Mouse (Mus musculus) midbrain, embryonic 14.5 days (tissue): ENCODE measurements around the gene Zfp740. TPM values are rescaled to one million over a fixed set of nuclear protein-coding genes. Genes with fewer than 3 reads are reported as not detected.

Experiments used
- ATAC-seq: fragments of 200-750 bp; cut with Nextera tagmentation; 2 replicates; pipeline ENCODE4 v1.8.0; 2017; ENCODE audit warnings: moderate number of reproducible peaks, moderate library complexity; ENCODE audit not compliant: low FRiP score, low TSS enrichment
- DNase-seq: peaks from one replicate; pipeline ENCODE4 v3.0.0-alpha.2; 2015
- H3K27ac ChIP-seq: fragments of 300-500 bp; sonication (generic); replicated peaks from 2 replicates; pipeline ENCODE4 v1.5.1; 2014; ENCODE audit warnings: mild to moderate bottlenecking, low read depth, low read length, moderate library complexity
- H3K27me3 ChIP-seq: fragments of 300-500 bp; sonication (generic); 2 replicates; pipeline ENCODE4 v1.6.1; 2014; ENCODE audit warnings: low read length, control low read depth, mixed read lengths; ENCODE audit not compliant: control insufficient read depth, insufficient read depth
- H3K36me3 ChIP-seq: fragments of 300-500 bp; sonication (generic); 2 replicates; pipeline ENCODE4 v1.6.1; 2014; ENCODE audit warnings: low read length, control low read depth; ENCODE audit not compliant: control insufficient read depth, insufficient read depth
- H3K4me1 ChIP-seq: fragments of 300-500 bp; sonication (generic); 2 replicates; pipeline ENCODE4 v1.6.1; 2014; ENCODE audit warnings: mild to moderate bottlenecking, antibody characterized with exemption, low read length, control low read depth; ENCODE audit not compliant: control insufficient read depth, insufficient read depth
- H3K4me2 ChIP-seq: fragments of 300-500 bp; sonication (generic); 2 replicates; pipeline ENCODE4 v1.6.1; 2014; ENCODE audit warnings: mild to moderate bottlenecking, low read length, moderate library complexity
- H3K4me3 ChIP-seq: fragments of 300-500 bp; sonication (generic); replicated peaks from 2 replicates; pipeline ENCODE4 v1.5.1; 2014; ENCODE audit warnings: low read depth, low read length
- H3K9ac ChIP-seq: fragments of 300-500 bp; sonication (generic); replicated peaks from 2 replicates; pipeline ENCODE4 v1.6.1; 2014; ENCODE audit warnings: mild to moderate bottlenecking, low read length, moderate library complexity
- H3K9me3 ChIP-seq: fragments of 300-500 bp; sonication (generic); 2 replicates; pipeline ENCODE4 v1.6.1; 2016; ENCODE audit warnings: low read length, control low read depth, mixed read lengths; ENCODE audit not compliant: control insufficient read depth
- WGBS: fragments of 180-500 bp; shearing (Covaris S2); extraction: QIAGEN DNeasy Blood & Tissue Kit; methylation state at CpG from one replicate; pipeline ENCODE4 v1.1.7; 2014; 5-methylcytosine and 5-hydroxymethylcytosine counted together
- polyA plus RNA-seq: library from polyadenylated mRNA; unstranded; fragments of >200 nt; fragmentation: Nextera tagmentation; extraction: Ambion mirVana; gene quantifications from 2 replicates; pipeline ENCODE4 v1.2.1, GENCODE M21; 2014

The Zfp740 gene
- polyA plus RNA-seq, 1 experiment from 2014 or later, result 57.7 TPM

DNA sequence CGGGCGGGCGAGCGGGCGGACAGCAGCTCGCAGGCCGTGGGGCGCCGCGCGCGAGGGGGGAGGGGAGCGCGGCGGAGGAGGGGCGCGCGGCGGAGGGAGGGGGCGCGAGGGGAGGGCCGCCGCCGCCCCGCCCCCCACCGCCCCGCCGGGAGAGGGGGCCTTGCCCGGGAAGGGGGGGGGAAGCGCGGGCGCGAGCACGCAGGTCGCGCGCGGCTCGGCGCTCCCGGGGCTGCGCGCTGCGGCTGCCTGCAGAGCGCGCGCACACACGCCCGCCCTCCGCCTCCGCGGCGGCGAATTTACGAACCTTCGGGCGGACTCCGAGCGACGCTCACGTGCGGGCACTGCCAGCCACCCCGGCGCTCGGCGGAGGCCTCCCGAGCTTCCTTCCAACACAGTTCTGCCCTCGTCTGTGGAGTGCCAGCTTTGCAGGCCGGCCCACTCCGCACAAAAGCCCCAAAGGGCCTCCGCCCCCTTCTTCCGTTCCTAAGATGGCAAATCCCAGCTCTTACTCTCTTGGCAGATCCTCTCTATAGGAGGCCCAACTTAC is 859 bp downstream of the Zfp740 start:
- H3K9ac ChIP-seq, result peak overlapping the region; percentile 87
- no peaks in the 10 kb centered on the region for H3K9me3 ChIP-seq
- H3K4me3 ChIP-seq, result peak overlapping the region; percentile 72
- WGBS, result under 1% methylated on average over 52 of the region's 72 CpGs
- H3K27ac ChIP-seq, result peak overlapping the region; percentile 99
- DNase-seq, result peak; percentile 87
- no peaks in the 10 kb centered on the region for H3K27me3 ChIP-seq
- H3K4me1 ChIP-seq, result peaks cover 26% of the 10 kb centered on the region
- H3K4me2 ChIP-seq, result peak overlapping the region; percentile 78
- ATAC-seq, result peak; percentile 38
- H3K36me3 ChIP-seq, result peaks cover 33% of the 10 kb centered on the region

DNA sequence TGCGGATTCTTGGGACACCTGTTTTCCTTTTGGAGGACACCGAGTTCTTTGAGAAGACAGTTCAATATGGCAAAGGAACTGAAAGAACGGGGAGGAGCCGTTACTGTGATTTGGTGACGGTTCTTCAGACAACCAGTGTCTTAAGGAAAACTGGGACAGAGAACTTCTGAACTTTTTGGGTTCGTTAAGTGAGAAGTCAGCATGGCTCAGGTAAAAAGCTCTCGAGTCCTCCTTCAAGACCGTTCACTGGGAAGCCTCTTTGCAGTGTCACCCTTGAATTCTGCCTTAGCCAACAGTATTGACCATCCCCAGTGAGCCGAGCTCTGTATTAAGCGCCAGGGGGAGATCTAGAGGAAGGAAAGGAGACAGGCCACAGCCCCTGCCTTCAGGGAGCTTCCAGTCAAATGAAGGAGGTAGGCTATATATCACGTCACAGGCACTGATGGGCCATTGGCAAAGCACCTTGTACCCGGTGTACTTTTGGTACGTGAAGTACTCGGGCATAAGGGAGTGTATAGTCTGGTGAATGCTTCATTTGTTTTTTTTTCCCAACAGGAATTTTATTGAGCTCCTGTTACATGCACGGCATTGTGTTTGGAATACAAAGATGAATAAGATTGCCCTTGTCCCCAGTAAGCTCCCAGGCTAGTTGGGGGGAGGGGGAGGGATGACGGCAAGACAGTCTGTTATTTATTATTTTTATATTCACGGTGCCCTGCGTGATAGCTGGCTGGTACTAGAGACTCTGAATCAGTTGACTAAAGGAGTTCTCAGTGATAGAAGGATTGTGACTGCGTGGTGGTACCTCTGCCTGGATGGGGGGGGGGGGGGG is 1.8 kb downstream of the Zfp740 start, which contains the start of gene Csad:
Gene Csad, minus strand, starts transcription at position 51 of the 832 bp plus-strand sequence.
- no peak for ATAC-seq
- Histone ChIP-seq H3K27me3 (no peaks in the 10 kb centered on the region), H3K27ac (peak within 1 kb of the TSS; percentile 99), H3K9ac (peak within 1 kb of the TSS; percentile 87), H3K9me3 (no peaks in the 10 kb centered on the region), H3K36me3 (peaks cover 41% of the 10 kb centered on the region), H3K4me2 (peak within 1 kb of the TSS; percentile 78), H3K4me1 (peaks cover 26% of the 10 kb centered on the region), H3K4me3 (peak within 1 kb of the TSS; percentile 72)
- DNase-seq, result no peak
- WGBS, result 64% methylated on average over 19 of the region's 19 CpGs

DNA sequence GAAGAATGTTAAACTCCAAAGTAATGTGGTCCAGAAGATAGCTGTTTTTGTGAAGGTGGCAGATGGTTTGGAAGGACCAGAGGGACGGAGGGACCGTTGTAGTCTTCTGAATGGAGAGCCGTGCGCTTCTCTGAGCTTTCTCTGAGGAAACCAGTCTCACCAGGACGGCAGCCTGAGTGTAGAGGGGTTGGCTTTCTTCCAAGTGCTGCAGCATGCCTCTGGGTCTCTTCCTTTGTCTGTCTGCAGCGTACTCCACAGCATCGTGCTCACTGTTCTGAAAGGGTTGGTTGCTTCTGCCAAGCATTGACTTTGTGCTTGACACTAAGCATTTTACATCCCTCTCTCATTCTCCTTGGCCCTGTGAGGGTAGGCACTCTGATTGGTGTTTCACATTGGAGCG is 2.7 kb downstream of the Zfp740 start:
- H3K9ac ChIP-seq, result peak overlapping the region; percentile 44; the same call in 1 of the 2 replicates
- no peaks in the 10 kb centered on the region for H3K27me3 ChIP-seq
- H3K9me3 ChIP-seq, result no peaks in the 10 kb centered on the region
- H3K4me3 ChIP-seq, result peak overlapping the region; percentile 72
- ATAC-seq (peak; percentile 18; the same call in 1 of the 2 replicates), DNase-seq (peak; percentile 85)
- H3K4me2 ChIP-seq, result peak overlapping the region; percentile 78
- peak overlapping the region; percentile 77 for H3K27ac ChIP-seq
- 34% methylated on average over 8 of the region's 8 CpGs for WGBS
- H3K36me3 ChIP-seq, result peaks cover 50% of the 10 kb centered on the region
- peaks cover 26% of the 10 kb centered on the region for H3K4me1 ChIP-seq

DNA sequence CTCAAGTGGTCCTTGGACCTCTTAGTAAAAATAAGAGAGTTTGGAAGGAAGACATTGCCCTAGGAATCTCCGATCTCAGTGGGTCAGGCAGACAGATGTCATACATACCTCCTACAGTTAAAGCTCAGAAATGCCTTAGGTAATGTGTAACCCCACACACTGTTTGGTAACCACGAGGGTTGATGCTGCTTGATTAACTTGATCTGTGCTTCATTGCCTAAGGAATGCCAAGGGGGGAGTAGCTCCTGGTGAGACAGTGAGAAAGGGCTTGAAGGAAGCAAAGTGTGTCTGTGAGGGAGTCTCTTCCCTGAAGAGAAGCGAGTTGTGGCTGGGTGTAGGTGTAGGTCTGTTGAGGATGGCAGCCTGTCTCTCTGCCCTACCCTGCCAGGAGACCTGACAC is 4.3 kb downstream of the Zfp740 start:
- no peak for ATAC-seq
- Histone ChIP-seq H3K27ac (no peak overlapping the region), H3K9me3 (no peaks in the 10 kb centered on the region), H3K4me3 (no peak overlapping the region), H3K9ac (no peak overlapping the region), H3K4me2 (no peak overlapping the region), H3K36me3 (peaks cover 61% of the 10 kb centered on the region), H3K4me1 (peaks cover 24% of the 10 kb centered on the region), H3K27me3 (no peaks in the 10 kb centered on the region)
- WGBS, result 75% methylated on average over 3 of the region's 3 CpGs
- DNase-seq, result no peak

DNA sequence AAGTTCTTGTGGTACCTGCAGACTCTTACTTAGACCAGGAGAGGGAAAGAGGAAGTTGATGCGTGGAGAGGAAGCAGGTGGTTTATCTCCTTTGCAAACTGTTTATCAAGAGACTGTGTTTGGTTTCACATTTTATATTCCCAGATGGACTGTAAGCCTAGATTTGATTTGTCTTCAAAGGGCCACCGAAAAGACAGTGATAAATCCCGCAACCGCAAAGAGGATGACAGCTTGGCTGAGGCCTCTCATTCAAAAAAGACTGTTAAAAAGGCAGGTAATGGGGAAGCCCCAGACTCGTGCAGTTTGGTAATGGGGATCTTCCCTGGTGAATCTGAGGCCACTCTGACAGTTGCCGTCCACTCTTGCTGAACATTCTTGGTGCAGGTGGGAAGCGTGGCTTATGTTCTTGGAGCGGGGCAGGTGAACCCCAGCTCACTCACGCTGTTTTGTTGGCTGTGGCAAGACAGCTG is 5.1 kb downstream of the Zfp740 start:
- no peak for DNase-seq
- ATAC-seq, result no peak
- WGBS, result 94% methylated on average over 9 of the region's 9 CpGs
- Histone ChIP-seq H3K9ac (no peak overlapping the region), H3K4me2 (no peak overlapping the region), H3K9me3 (no peaks in the 10 kb centered on the region), H3K4me1 (peaks cover 18% of the 10 kb centered on the region), H3K27me3 (no peaks in the 10 kb centered on the region), H3K4me3 (no peak overlapping the region), H3K36me3 (peaks cover 69% of the 10 kb centered on the region), H3K27ac (no peak overlapping the region)

DNA sequence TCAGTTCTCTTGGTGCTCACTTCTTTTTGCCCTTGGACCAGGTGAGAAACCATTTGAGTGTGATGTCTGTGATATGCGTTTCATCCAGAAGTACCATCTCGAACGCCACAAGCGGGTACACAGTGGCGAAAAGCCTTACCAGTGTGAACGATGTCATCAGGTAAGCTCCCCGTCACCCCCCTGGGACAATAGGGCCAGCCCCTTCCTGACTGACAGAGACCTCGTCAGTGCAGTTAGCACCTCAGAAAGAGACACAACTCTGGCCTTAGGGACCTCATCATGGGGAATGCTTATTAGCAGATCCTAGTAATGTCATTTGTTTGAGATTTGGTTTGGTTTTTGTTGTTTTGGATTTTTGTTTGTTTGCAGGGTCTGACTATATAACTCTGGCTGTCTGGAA is 6.1 kb downstream of the Zfp740 start:
- Histone ChIP-seq H3K36me3 (peaks cover 79% of the 10 kb centered on the region), H3K9ac (no peak overlapping the region), H3K4me3 (no peak overlapping the region), H3K27me3 (no peaks in the 10 kb centered on the region), H3K4me2 (no peak overlapping the region), H3K27ac (no peak overlapping the region), H3K9me3 (no peaks in the 10 kb centered on the region), H3K4me1 (peaks cover 18% of the 10 kb centered on the region)
- 93% methylated on average over 8 of the region's 8 CpGs for WGBS
- ATAC-seq (no peak), DNase-seq (no peak)

DNA sequence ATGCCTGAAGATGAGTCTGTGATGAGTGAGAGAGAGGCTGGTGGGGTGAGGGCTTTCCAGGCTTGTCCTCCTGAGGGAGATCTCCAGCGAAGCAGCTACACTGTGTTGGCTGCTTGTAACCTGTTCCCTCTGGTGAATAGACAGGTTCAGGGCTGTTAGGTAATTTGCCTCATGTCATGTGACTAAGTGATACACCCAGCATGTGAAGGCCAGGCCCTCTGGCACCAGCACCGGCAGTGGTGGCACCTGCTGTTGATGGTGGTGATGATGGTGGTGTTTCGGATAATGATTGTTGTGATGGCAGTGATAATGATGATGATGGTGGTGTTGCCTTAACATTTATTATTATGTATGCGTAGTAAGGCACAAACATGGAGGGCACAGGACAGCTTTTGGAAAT is 7.8 kb downstream of the Zfp740 start:
- Histone ChIP-seq H3K27me3 (no peaks in the 10 kb centered on the region), H3K27ac (no peak overlapping the region), H3K36me3 (peaks cover 87% of the 10 kb centered on the region), H3K4me1 (peaks cover 3% of the 10 kb centered on the region; the same call in 1 of the 2 replicates), H3K9me3 (no peaks in the 10 kb centered on the region), H3K4me3 (no peak overlapping the region), H3K4me2 (no peak overlapping the region), H3K9ac (no peak overlapping the region)
- ATAC-seq, result no peak
- 97% methylated on average over 4 of the region's 4 CpGs for WGBS
- no peak for DNase-seq

DNA sequence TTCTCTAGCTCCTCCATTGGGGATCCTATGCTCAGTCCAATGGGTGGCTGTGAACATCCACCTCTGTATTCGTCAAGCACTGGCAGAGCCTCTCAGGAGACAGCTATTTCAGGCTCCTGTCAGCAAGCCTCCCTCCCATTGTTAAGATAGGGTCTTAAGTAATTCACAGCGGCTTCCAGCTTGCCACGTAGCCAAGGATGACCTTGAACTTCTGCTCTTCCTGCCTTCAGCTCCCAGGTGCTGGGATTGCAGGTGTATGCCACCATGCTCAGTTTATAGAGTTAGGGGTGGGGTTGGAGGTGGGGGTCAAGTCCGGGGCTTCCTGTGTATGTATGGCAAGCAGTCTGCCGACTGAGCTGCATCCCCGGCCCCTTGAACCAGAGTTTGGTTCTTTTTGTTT is 8.8 kb downstream of the Zfp740 start:
- Histone ChIP-seq H3K9me3 (no peaks in the 10 kb centered on the region), H3K4me3 (no peak overlapping the region), H3K27me3 (no peaks in the 10 kb centered on the region), H3K4me2 (no peak overlapping the region), H3K9ac (no peak overlapping the region), H3K36me3 (peaks cover 90% of the 10 kb centered on the region), H3K4me1 (no peaks in the 10 kb centered on the region; the same call in 1 of the 2 replicates), H3K27ac (no peak overlapping the region)
- 84% methylated on average over 6 of the region's 6 CpGs for WGBS
- DNase-seq, result no peak
- no peak for ATAC-seq
